Comparison of ENCODE assay signal across 25 mouse cellular contexts in the genomic region with DNA sequence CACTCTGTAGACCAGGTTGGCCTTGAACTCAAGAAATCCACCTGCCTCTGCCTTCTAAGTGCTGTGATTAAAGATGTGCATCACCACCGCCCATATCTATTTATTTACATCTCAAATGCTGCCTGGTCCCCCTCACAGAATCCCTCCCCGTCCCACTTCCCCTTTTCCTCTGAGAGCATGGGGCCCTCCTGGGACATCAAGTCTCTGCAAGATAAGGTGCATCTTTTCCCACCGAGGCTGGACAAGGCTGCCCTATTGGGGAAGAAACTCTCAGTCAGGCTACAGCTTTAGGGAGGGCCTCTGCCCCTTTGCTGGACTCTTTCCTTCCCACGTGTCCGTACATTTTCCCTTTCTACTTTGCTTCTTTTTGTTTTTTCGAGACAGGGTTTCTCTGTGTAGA. TPM values are rescaled to one million over a fixed set of nuclear protein-coding genes. Genes with fewer than 3 reads are reported as not detected.
DNase-seq lines count a peak whose midpoint lies in the region; ATAC-seq and TF ChIP-seq lines count a peak whose summit lies in the region.
"Had no signal": no experiment of that assay in that cellular context is flagged by ENCODE, and none has a peak within 500 bp of the region (broad histone marks: within the 10 kb centered on the region; RNA-seq: fewer than 3 reads in every experiment).

No protein-coding gene starts in this region.

- H3K4me3 ChIP-seq in heart, embryonic 11.5 days (ENCODE audit: low read depth, low read length), result no peak overlapping the region
- H3K4me3 ChIP-seq in bone marrow macrophage, adult 2 months (ENCODE audit: insufficient read depth, low read length), result no peak overlapping the region
- no peak overlapping the region for H3K4me3 ChIP-seq in stomach, postnatal 0 days (ENCODE audit: low read depth, low read length)
- H3K4me3 ChIP-seq: forebrain, embryonic 10.5 days; hindbrain, embryonic 10.5 days; left cerebral cortex, adult 2 months; limb, embryonic 15.5 days; liver, embryonic 15.5 days; lung, embryonic 15.5 days; midbrain, embryonic 10.5 days had no signal

- 61% methylated on average over 6 of the region's 6 CpGs for WGBS in heart, embryonic 11.5 days (ENCODE audit: insufficient replicate concordance)
- WGBS in stomach, postnatal 0 days, result 66% methylated on average over 6 of the region's 6 CpGs

- no peak overlapping the region for H3K9ac ChIP-seq in heart, embryonic 11.5 days (ENCODE audit: low read depth, low read length)
- no peak overlapping the region for H3K9ac ChIP-seq in stomach, postnatal 0 days (ENCODE audit: low read length)
- H3K9ac ChIP-seq: limb, embryonic 15.5 days; liver, embryonic 15.5 days; lung, embryonic 15.5 days had no signal

- TF ChIP-seq POLR2A in bone marrow macrophage, adult 2 months (IDR thresholded peaks at IDR 0.05; ENCODE audit: borderline replicate concordance, low read depth, low read length), result no peak

- no peak for TF ChIP-seq CTCF in bone marrow macrophage, adult 2 months (IDR thresholded peaks at IDR 0.05; ENCODE audit: low read depth, low read length)
- no peak for TF ChIP-seq CTCF in stomach, postnatal 0 days (IDR thresholded peaks at IDR 0.05; ENCODE audit: low read depth)

- peaks cover 17% of the 10 kb centered on the region for H3K4me1 ChIP-seq in heart, embryonic 11.5 days (ENCODE audit: control insufficient read depth, insufficient read depth, low read length)
- peaks cover 86% of the 10 kb centered on the region for H3K4me1 ChIP-seq in bone marrow macrophage, adult 2 months (ENCODE audit: control insufficient read depth, insufficient read depth, low read length)
- H3K4me1 ChIP-seq in stomach, postnatal 0 days (replicated peaks; ENCODE audit: control insufficient read depth, insufficient read depth), result no peaks in the 10 kb centered on the region

- peak overlapping the region; percentile 8; the same call in 1 of the 2 replicates for H3K27ac ChIP-seq in heart, embryonic 11.5 days (ENCODE audit: low read depth, low read length)
- H3K27ac ChIP-seq in bone marrow macrophage, adult 2 months (ENCODE audit: insufficient read depth, low read depth, low read length), result peak overlapping the region; percentile 96; the same call in 1 of the 2 replicates
- no peak overlapping the region for H3K27ac ChIP-seq in stomach, postnatal 0 days (replicated peaks)
- H3K27ac ChIP-seq: hindbrain, embryonic 10.5 days; left cerebral cortex, adult 2 months; liver, embryonic 15.5 days had no signal

- intact Hi-C loops in heart, postnatal 36 days (cut with DNase I), result no loop called here

- ATAC-seq in heart, embryonic 11.5 days (replicated peaks; ENCODE audit: insufficient number of reproducible peaks, low FRiP score, low TSS enrichment), result no peak
- ATAC-seq in stomach, postnatal 0 days (ENCODE audit: low FRiP score, low TSS enrichment), result no peak
- ATAC-seq: intestine, postnatal 0 days had no signal

- H3K9me3 ChIP-seq in heart, embryonic 11.5 days (replicated peaks; ENCODE audit: control insufficient read depth, low read length), result no peaks in the 10 kb centered on the region
- no peaks in the 10 kb centered on the region for H3K9me3 ChIP-seq in stomach, postnatal 0 days (ENCODE audit: control insufficient read depth, low read length)
- H3K9me3 ChIP-seq: forebrain, embryonic 10.5 days; hindbrain, embryonic 10.5 days; limb, embryonic 15.5 days; liver, embryonic 15.5 days; lung, embryonic 15.5 days; midbrain, embryonic 10.5 days had no signal

- peaks cover 43% of the 10 kb centered on the region for H3K36me3 ChIP-seq in heart, embryonic 11.5 days (ENCODE audit: control insufficient read depth, insufficient read depth, low read length)
- H3K36me3 ChIP-seq in stomach, postnatal 0 days (ENCODE audit: control insufficient read depth, insufficient read depth, low read length), result peaks cover 34% of the 10 kb centered on the region

- no peak overlapping the region for H3K4me2 ChIP-seq in heart, embryonic 11.5 days
- no peak overlapping the region for H3K4me2 ChIP-seq in stomach, postnatal 0 days (replicated peaks; ENCODE audit: low read depth)
- H3K4me2 ChIP-seq: limb, embryonic 15.5 days; liver, embryonic 15.5 days; lung, embryonic 15.5 days had no signal

- no peaks in the 10 kb centered on the region for H3K27me3 ChIP-seq in heart, embryonic 11.5 days (ENCODE audit: control insufficient read depth, insufficient read depth, low read length)
- no peaks in the 10 kb centered on the region for H3K27me3 ChIP-seq in stomach, postnatal 0 days (ENCODE audit: control insufficient read depth, insufficient read depth, low read length)
- H3K27me3 ChIP-seq: limb, embryonic 15.5 days; lung, embryonic 15.5 days had no signal

- no peak for DNase-seq in heart, postnatal 36 days
- peak; percentile 36 for DNase-seq in 416B (ENCODE audit: low read depth)
- DNase-seq in A20 (ENCODE audit: low read depth, low spot score), result peak; percentile 65
- DNase-seq in stomach, postnatal 0 days (ENCODE audit: low spot score), result no peak
- no peak for DNase-seq in thymus, postnatal 14 days
- DNase-seq in right cerebral cortex, postnatal 36 days (ENCODE audit: low spot score in 2 of 2), result no peak
- DNase-seq: adrenal gland, postnatal 10 days; cerebellum, postnatal 10 days; layer of hippocampus, adult 9-11 months; left cerebral cortex, postnatal 4 days; right cerebral cortex, postnatal 14 days; spleen, adult 18-20 months; thymus, postnatal 25 days had no signal

- no peak for TF ChIP-seq EP300 in stomach, postnatal 0 days (optimal IDR thresholded peaks at IDR 0.05)

RNA-seq across cellular contexts. Expression of gene Stab1, which starts 1.1 kb away (rescaled TPM):
- polyA plus RNA-seq in heart, embryonic 11.5 days (2014; fragmentation: Nextera tagmentation; extraction: Ambion mirVana), result 35.9 and 40.4 TPM in 2 replicates
- 10 to 100 TPM; 66.1 to 85.9 TPM for total RNA-seq in heart, postnatal 36 days (2021)
- polyA plus RNA-seq in bone marrow macrophage, adult 2 months (2012; ENCODE audit: insufficient read depth, insufficient read length, missing spikeins), result 1,445 and 1,606 TPM in 2 replicates
- polyA plus RNA-seq in stomach, postnatal 0 days (2015; fragmentation: Nextera tagmentation; extraction: Ambion mirVana), result 23.7 and 23.9 TPM in 2 replicates
- total RNA-seq: granulocyte monocyte progenitor cell, adult 5-6 weeks had no signal

RNA-seq across cellular contexts. Expression of gene Tnnc1, which starts 38.6 kb away (rescaled TPM):
- polyA plus RNA-seq in heart, embryonic 11.5 days (2014; fragmentation: Nextera tagmentation; extraction: Ambion mirVana), result 3,123 and 3,177 TPM in 2 replicates
- total RNA-seq in heart, postnatal 36 days (2021), result 1,000 to 10,000 TPM; 4,706 to 5,436 TPM
- 4.0 and 4.1 TPM in 2 replicates for polyA plus RNA-seq in bone marrow macrophage, adult 2 months (2012; ENCODE audit: insufficient read depth, insufficient read length, missing spikeins)
- 4.1 and 6.5 TPM in 2 replicates for polyA plus RNA-seq in stomach, postnatal 0 days (2015; fragmentation: Nextera tagmentation; extraction: Ambion mirVana)
- total RNA-seq: neutrophil, adult 5-6 weeks had no signal

RNA-seq across cellular contexts. Expression of gene Nt5dc2, which starts 38.7 kb away (rescaled TPM):
- polyA plus RNA-seq in heart, embryonic 11.5 days (2014; fragmentation: Nextera tagmentation; extraction: Ambion mirVana), result 342 and 344 TPM in 2 replicates
- total RNA-seq in heart, postnatal 36 days (2021), result 10 to 100 TPM; 19.5 to 19.9 TPM
- polyA plus RNA-seq in bone marrow macrophage, adult 2 months (2012; ENCODE audit: insufficient read depth, insufficient read length, missing spikeins), result 135 and 136 TPM in 2 replicates
- 61.0 and 65.3 TPM in 2 replicates for polyA plus RNA-seq in stomach, postnatal 0 days (2015; fragmentation: Nextera tagmentation; extraction: Ambion mirVana)

RNA-seq across cellular contexts. Expression of gene Smim4, which starts 40.8 kb away (rescaled TPM):
- polyA plus RNA-seq in heart, embryonic 11.5 days (2014; fragmentation: Nextera tagmentation; extraction: Ambion mirVana), result 64.5 and 70.0 TPM in 2 replicates
- total RNA-seq in heart, postnatal 36 days (2021), result 10 to 100 TPM; 64.8 to 72.2 TPM
- polyA plus RNA-seq in bone marrow macrophage, adult 2 months (2012; ENCODE audit: insufficient read depth, insufficient read length, missing spikeins), result 90.6 and 95.8 TPM in 2 replicates
- polyA plus RNA-seq in stomach, postnatal 0 days (2015; fragmentation: Nextera tagmentation; extraction: Ambion mirVana), result 99.3 and 108 TPM in 2 replicates

RNA-seq across cellular contexts. Expression of gene Nisch, which starts 47.2 kb away (rescaled TPM):
- 286 and 325 TPM in 2 replicates for polyA plus RNA-seq in heart, embryonic 11.5 days (2014; fragmentation: Nextera tagmentation; extraction: Ambion mirVana)
- 100 to 1,000 TPM; 128 to 143 TPM for total RNA-seq in heart, postnatal 36 days (2021)
- 366 and 398 TPM in 2 replicates for polyA plus RNA-seq in bone marrow macrophage, adult 2 months (2012; ENCODE audit: insufficient read depth, insufficient read length, missing spikeins)
- polyA plus RNA-seq in stomach, postnatal 0 days (2015; fragmentation: Nextera tagmentation; extraction: Ambion mirVana), result 87.7 and 106 TPM in 2 replicates

Comparison
In these comparisons a context has a peak if more than half of its experiments do, and no peak if none do; other contexts are left out.
1. DNase-seq: peak in 416B (single experiment) and A20 (single experiment); none in heart, postnatal 36 days (0 of 2), stomach, postnatal 0 days (single experiment), thymus, postnatal 14 days (single experiment) and right cerebral cortex, postnatal 36 days (0 of 2).
2. RNA of gene Stab1, which starts 1.1 kb away (polyA plus RNA-seq): 1,445 to 1,606 TPM in bone marrow macrophage, adult 2 months; 35.9 to 40.4 TPM in heart, embryonic 11.5 days and 23.7 to 23.9 TPM in stomach, postnatal 0 days; every median in the first group is over 10 times any median in the second.
3. RNA of gene Tnnc1, which starts 38.6 kb away (polyA plus RNA-seq): 3,123 to 3,177 TPM in heart, embryonic 11.5 days; 4.1 to 6.5 TPM in stomach, postnatal 0 days and 4.0 to 4.1 TPM in bone marrow macrophage, adult 2 months; every median in the first group is over 100 times any median in the second.